ENCODE assay signal across 10 mouse cellular contexts in the genomic region with DNA sequence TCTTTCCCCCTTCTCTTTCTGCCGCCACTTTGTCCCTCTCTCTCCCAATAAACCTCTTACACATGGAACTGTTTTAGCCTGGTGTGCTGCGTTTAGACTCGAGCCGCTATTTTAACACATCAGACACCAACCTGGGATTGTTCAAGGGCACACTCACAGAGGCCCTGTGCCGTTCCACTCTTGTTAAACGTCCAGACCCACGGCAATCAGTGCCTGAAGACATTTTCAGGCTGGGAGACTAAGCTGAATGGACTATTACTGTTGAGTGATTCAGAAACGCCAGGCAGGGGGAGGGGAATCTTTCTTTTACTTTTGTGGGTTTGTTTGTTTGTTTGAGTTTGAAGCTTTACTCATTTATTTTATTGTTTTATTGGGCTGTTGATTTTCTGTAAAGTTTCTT. TPM values are rescaled to one million over a fixed set of nuclear protein-coding genes. Genes with fewer than 3 reads are reported as not detected.
DNase-seq lines count a peak whose midpoint lies in the region; ATAC-seq lines count a peak whose summit lies in the region.
"Had no signal": no experiment of that assay in that cellular context is flagged by ENCODE, and none has a peak within 500 bp of the region (broad histone marks: within the 10 kb centered on the region; RNA-seq: fewer than 3 reads in every experiment).

No protein-coding gene starts in this region.

- H3K36me3 ChIP-seq in limb, embryonic 15.5 days, result no peaks in the 10 kb centered on the region

- H3K4me1 ChIP-seq in limb, embryonic 15.5 days, result peaks cover 33% of the 10 kb centered on the region

- DNase-seq in retina, postnatal 1 day, result peak; percentile 39
- DNase-seq in retina, embryonic 14.5 days (ENCODE audit: low spot score), result no peak
- DNase-seq in fibroblast of lung, adult 2 months (ENCODE audit: low read depth), result peak; percentile 53
- no peak for DNase-seq in kidney, adult 8-10 months
- no peak for DNase-seq in cerebellum, adult 8-10 months
- no peak for DNase-seq in heart, postnatal 14 days
- DNase-seq: liver, postnatal 0 days; thymus, adult 2 months had no signal

- no peak overlapping the region for H3K4me2 ChIP-seq in limb, embryonic 15.5 days

- no peak overlapping the region for H3K9ac ChIP-seq in limb, embryonic 15.5 days
- H3K9ac ChIP-seq: liver, postnatal 0 days had no signal

- H3K27ac ChIP-seq in limb, embryonic 15.5 days, result peak overlapping the region; percentile 70

- H3K4me3 ChIP-seq in limb, embryonic 15.5 days, result no peak overlapping the region

- intact Hi-C loops in heart, postnatal 14 days (cut with DNase I), result no loop called here

- no peak for ATAC-seq in limb, embryonic 15.5 days (ENCODE audit: insufficient number of reproducible peaks, low FRiP score, low TSS enrichment, low read depth)
- ATAC-seq: liver, postnatal 0 days; Patski had no signal

- WGBS in limb, embryonic 15.5 days, result 13% methylated on average over 8 of the region's 8 CpGs

- no peaks in the 10 kb centered on the region for H3K9me3 ChIP-seq in limb, embryonic 15.5 days

- no peaks in the 10 kb centered on the region for H3K27me3 ChIP-seq in limb, embryonic 15.5 days

RNA-seq across cellular contexts. Expression of a gene that starts 45.1 kb away (rescaled TPM):
- 30.5 and 36.5 TPM in 2 replicates for polyA plus RNA-seq in limb, embryonic 15.5 days (2015; fragmentation: Nextera tagmentation; extraction: Ambion mirVana)
- 10 to 100 TPM; 11.1 to 12.8 TPM for total RNA-seq in heart, postnatal 14 days (2021)

Comparison
In these comparisons a context has a peak if more than half of its experiments do, and no peak if none do; other contexts are left out.
1. DNase-seq: peak in retina, postnatal 1 day (single experiment) and fibroblast of lung, adult 2 months (single experiment); none in retina, embryonic 14.5 days (single experiment), kidney, adult 8-10 months (0 of 2), cerebellum, adult 8-10 months (single experiment) and heart, postnatal 14 days (0 of 2).